Mouse (Mus musculus) heart, embryonic 15.5 days (tissue): ENCODE results near the gene Armh3. TPM values are rescaled to one million over a fixed set of nuclear protein-coding genes. Genes with fewer than 3 reads are reported as not detected.

Experiments used
- ATAC-seq: fragments of 200-750 bp; cut with Nextera tagmentation; replicated peaks from 2 replicates; pipeline ENCODE4 v1.8.0; 2017; ENCODE audit warnings: low read depth, moderate TSS enrichment; ENCODE audit not compliant: insufficient number of reproducible peaks, insufficient read depth, low FRiP score
- H3K27ac ChIP-seq: fragments of 300-500 bp; sonication (generic); 2 replicates; pipeline ENCODE4 v1.5.1; 2015; ENCODE audit warnings: mild to moderate bottlenecking, inconsistent platforms
- H3K27me3 ChIP-seq: fragments of 300-500 bp; sonication (generic); 2 replicates; pipeline ENCODE4 v1.6.1; 2015; ENCODE audit warnings: inconsistent platforms
- H3K36me3 ChIP-seq: fragments of 300-500 bp; sonication (generic); 2 replicates; pipeline ENCODE4 v1.6.1; 2015; ENCODE audit warnings: mild to moderate bottlenecking, inconsistent platforms
- H3K4me1 ChIP-seq: fragments of 300-500 bp; sonication (generic); replicated peaks from 2 replicates; pipeline ENCODE4 v1.6.1; 2015; ENCODE audit warnings: inconsistent platforms
- H3K4me2 ChIP-seq: fragments of 300-500 bp; sonication (generic); 2 replicates; pipeline ENCODE4 v1.6.1; 2015; ENCODE audit warnings: inconsistent platforms, mild to moderate bottlenecking, moderate library complexity
- H3K4me3 ChIP-seq: fragments of 300-500 bp; sonication (generic); 2 replicates; pipeline ENCODE4 v1.5.1; 2015; ENCODE audit warnings: mild to moderate bottlenecking, inconsistent platforms
- H3K9ac ChIP-seq: fragments of 300-500 bp; sonication (generic); 2 replicates; pipeline ENCODE4 v1.6.1; 2015; ENCODE audit warnings: mild to moderate bottlenecking, inconsistent platforms
- H3K9me3 ChIP-seq: fragments of 300-500 bp; sonication (generic); replicated peaks from 2 replicates; pipeline ENCODE4 v1.6.1; 2016; ENCODE audit warnings: inconsistent platforms
- WGBS: fragments of 180-500 bp; shearing (Covaris S2); methylation state at CpG from one replicate; pipeline ENCODE4 v1.1.7; 2015; ENCODE audit warnings: mixed read lengths; 5-methylcytosine and 5-hydroxymethylcytosine counted together
- polyA plus RNA-seq: library from polyadenylated mRNA; unstranded; fragments of >200 nt; fragmentation: Nextera tagmentation; extraction: Ambion mirVana; gene quantifications from 2 replicates; pipeline ENCODE4 v1.2.1, GENCODE M21; 2015

Gene Armh3
- polyA plus RNA-seq, 1 experiment from 2014 or later = 12.2 TPM

- Histone ChIP-seq H3K9ac (peak within 1 kb of the TSS; percentile 85), H3K27ac (peak within 1 kb of the TSS; percentile 98), H3K9me3 (no peaks in the 10 kb centered on the region), H3K36me3 (peaks cover 12% of the 10 kb centered on the region), H3K4me2 (peak within 1 kb of the TSS; percentile 70), H3K4me1 (peaks cover 33% of the 10 kb centered on the region), H3K27me3 (no peaks in the 10 kb centered on the region), H3K4me3 (peak within 1 kb of the TSS; percentile 78)
- WGBS = under 1% methylated on average over 62 of the region's 71 CpGs
- ATAC-seq = peak; percentile 96
Measured at GRCm38 (mm10) chr19:45783181-45783932, 214.9 kb downstream of the Armh3 start, which contains the start of gene Mgea5. Gene Mgea5, minus strand, starts transcription at chr19:45783837.

DNA sequence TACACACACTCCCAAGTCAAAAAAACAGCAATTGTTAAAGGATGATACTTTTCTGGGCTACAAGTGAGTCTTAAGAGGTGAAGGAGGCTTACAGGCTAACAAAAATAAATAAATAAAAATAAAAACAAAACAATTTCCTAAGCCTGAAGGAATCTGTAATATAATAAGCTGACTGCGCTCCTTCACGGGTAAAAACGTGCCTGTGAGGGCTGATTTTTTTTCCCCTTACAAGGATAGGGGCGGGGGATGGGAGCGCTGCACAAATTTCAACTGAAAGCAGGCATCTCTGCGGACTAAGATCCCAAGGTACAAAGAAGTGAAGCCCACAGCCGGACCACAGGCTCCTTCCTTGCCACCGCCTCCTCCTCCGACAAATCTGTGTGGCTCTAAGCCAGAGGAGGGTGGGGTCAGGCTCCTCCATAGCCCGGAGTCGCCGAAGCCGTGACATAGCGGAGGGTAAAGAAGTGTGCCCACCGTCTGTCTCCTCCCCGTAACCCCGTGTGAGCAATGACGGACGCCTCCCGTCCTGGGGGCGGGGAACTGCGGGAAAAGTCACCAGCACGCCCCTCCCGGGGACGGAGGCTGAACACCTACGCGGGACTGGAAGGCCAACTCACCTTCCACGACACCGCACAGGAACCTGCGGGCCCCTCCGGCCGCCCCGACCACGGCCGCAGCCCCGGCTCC lies 215.8 kb downstream of the Armh3 start:
- no peaks in the 10 kb centered on the region for H3K9me3 ChIP-seq
- peak overlapping the region; percentile 78 for H3K4me3 ChIP-seq
- H3K27me3 ChIP-seq = no peaks in the 10 kb centered on the region
- ATAC-seq = peak; percentile 51
- peak overlapping the region; percentile 85 for H3K9ac ChIP-seq
- under 1% methylated on average over 36 of the region's 36 CpGs for WGBS
- H3K27ac ChIP-seq = peak overlapping the region; percentile 98
- H3K36me3 ChIP-seq = peaks cover 21% of the 10 kb centered on the region
- peak overlapping the region; percentile 70 for H3K4me2 ChIP-seq
- H3K4me1 ChIP-seq = peaks cover 33% of the 10 kb centered on the region

DNA sequence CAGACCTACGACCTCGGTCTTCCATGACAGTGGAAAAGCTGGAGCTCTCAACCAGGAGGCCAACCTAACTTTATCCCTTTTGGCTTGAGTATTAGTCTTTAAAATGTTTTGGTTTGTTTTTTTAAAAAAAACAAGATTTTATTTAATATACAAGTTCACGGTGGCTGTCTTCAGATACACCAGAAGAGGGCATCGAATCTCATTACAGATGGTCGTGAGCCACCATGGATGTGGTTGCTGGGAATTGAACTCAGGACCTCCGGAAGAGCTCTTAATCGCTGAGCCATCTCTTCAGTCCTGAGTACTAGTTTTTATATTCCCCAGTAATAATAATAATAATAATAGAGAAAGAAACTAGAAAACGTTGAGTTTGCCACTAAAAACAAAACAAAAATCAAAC lies 216.6 kb downstream of the Armh3 start:
- Histone ChIP-seq H3K27me3 (no peaks in the 10 kb centered on the region), H3K36me3 (peaks cover 29% of the 10 kb centered on the region), H3K4me2 (peak overlapping the region; percentile 70), H3K9ac (peak overlapping the region; percentile 85), H3K27ac (no peak overlapping the region), H3K9me3 (no peaks in the 10 kb centered on the region), H3K4me3 (peak overlapping the region; percentile 78), H3K4me1 (peaks cover 33% of the 10 kb centered on the region)
- 58% methylated on average over 8 of the region's 8 CpGs for WGBS
- ATAC-seq = no peak

GRCm38 (mm10) chr19:45780350-45780915 lies 217.9 kb downstream of the Armh3 start:
- Histone ChIP-seq H3K27ac (no peak overlapping the region), H3K9ac (peak overlapping the region; percentile 27; the same call in 1 of the 2 replicates), H3K4me3 (peak overlapping the region; percentile 4; the same call in 1 of the 2 replicates), H3K4me2 (peak overlapping the region; percentile 70), H3K4me1 (peaks cover 33% of the 10 kb centered on the region), H3K9me3 (no peaks in the 10 kb centered on the region), H3K27me3 (no peaks in the 10 kb centered on the region), H3K36me3 (peaks cover 41% of the 10 kb centered on the region)
- 72% methylated on average over 13 of the region's 13 CpGs for whole genome bisulfite sequencing
- no peak for ATAC-seq

DNA sequence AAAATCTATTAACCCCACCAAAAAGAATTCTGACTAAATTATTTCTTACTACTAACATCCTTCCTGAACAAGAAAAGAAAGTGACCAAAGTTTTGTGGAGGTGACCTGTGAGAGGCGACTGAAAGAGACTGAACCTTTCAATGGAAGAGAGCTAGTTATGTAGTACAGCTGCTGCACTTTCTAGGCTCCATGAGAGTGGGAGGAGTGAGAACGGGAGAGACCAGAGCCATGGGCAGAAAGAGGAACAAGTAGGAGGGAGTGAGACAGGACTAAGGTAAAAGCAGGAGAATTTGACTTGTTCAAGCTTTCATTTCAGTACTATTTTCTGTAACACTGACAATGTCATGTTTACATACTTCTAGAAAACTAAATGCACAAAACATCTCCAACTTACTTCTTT lies 222.8 kb downstream of the Armh3 start:
- Histone ChIP-seq H3K9me3 (no peaks in the 10 kb centered on the region), H3K4me2 (no peak overlapping the region), H3K36me3 (peaks cover 89% of the 10 kb centered on the region), H3K27me3 (no peaks in the 10 kb centered on the region), H3K4me1 (peaks cover 13% of the 10 kb centered on the region), H3K4me3 (no peak overlapping the region), H3K27ac (no peak overlapping the region), H3K9ac (no peak overlapping the region)
- no peak for ATAC-seq
- 75% methylated on average over 2 of the region's 2 CpGs for WGBS

DNA sequence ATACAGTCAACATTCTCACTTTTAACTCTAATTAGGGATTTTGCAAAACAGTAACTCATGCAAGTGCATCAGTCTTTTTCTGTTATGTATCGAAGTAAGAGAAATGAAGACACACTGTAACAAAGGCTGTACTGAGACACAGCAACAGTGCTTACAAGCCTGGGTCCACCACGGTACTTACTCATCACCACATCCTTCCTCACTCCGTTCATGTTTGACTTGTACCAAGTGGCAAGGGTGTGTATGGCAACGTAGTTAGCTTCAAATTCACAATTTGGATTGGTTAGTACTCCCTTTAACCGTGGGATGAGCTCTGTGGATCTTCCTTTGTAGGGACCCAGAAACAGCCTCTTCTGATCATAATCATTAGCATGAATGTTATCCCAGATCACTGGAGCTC lies 226.8 kb downstream of the Armh3 start:
- H3K4me3 ChIP-seq = no peak overlapping the region
- no peaks in the 10 kb centered on the region for H3K27me3 ChIP-seq
- H3K27ac ChIP-seq = no peak overlapping the region
- no peak overlapping the region for H3K4me2 ChIP-seq
- 87% methylated on average over 5 of the region's 5 CpGs for WGBS
- peaks cover 96% of the 10 kb centered on the region for H3K36me3 ChIP-seq
- H3K9ac ChIP-seq = no peak overlapping the region
- ATAC-seq = no peak
- no peaks in the 10 kb centered on the region for H3K9me3 ChIP-seq
- no peaks in the 10 kb centered on the region for H3K4me1 ChIP-seq

Other genes starting within 250 kb of the Armh3 start
- 8.4 and 9.1 TPM in 2 replicates for gene Npm3, start 248.9 kb downstream of the Armh3 start, polyA plus RNA-seq
- 33.8 and 38.1 TPM in 2 replicates for gene Mgea5, start 214.7 kb downstream of the Armh3 start, polyA plus RNA-seq
- gene Kcnip2, start 182.4 kb downstream of the Armh3 start, polyA plus RNA-seq = 6.9 and 10.0 TPM in 2 replicates
- gene Hps6, start 5.0 kb upstream of the Armh3 start, polyA plus RNA-seq = 6.5 and 7.5 TPM in 2 replicates
- gene Pprc1, start 46.4 kb upstream of the Armh3 start, polyA plus RNA-seq = 17.7 and 25.8 TPM in 2 replicates
- gene Ldb1, start 46.7 kb upstream of the Armh3 start, polyA plus RNA-seq = 64.5 and 78.7 TPM in 2 replicates
- 37.0 and 46.9 TPM in 2 replicates for gene Nolc1, start 77.4 kb upstream of the Armh3 start, polyA plus RNA-seq
- not detected in 2 replicates for gene Elovl3, start 133.4 kb upstream of the Armh3 start, polyA plus RNA-seq
- gene Pitx3, start 149.8 kb upstream of the Armh3 start, polyA plus RNA-seq = 0.39 and 0.48 TPM in 2 replicates
- gene Gbf1, start 154.0 kb upstream of the Armh3 start, polyA plus RNA-seq = 41.2 and 48.2 TPM in 2 replicates